Comparison of ENCODE assay signal across 35 mouse cellular contexts in the genomic region with DNA sequence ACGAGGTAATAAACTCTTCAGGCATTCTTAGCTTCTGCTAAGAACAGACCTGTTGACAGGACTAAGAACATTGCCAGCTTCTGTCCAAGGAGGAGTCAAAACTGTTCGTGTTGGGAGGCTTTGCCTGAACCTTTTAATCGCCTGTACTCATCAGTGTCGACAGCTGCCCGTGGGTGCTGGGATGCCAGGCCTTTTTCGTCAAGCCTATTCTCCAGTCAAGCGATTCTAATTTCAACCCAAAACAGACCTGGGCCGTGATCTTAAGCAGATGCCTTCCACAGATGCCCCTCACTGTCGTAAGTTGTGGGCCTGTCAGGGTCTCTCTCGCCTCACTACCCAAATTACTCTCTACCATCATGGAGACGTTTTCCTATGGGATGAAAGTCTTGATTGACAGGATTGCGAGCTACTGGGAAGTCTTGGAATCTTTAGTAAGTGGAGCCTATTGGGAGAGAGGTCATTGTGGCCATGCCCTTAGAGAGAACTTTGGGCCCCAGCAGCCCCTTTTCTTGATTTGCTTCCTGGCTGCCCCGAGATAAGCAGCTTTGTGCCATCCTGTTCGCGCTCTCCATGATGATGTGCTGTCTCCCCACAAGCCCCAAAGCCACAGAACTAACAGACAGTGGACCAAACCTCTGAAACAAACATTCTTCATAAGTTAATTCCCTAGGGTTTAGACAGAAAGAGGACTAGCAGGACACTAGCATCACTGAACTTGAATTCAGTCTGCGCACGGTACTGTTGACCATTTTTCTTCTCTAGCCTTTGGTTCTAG. TPM values are rescaled to one million over a fixed set of nuclear protein-coding genes. Genes with fewer than 3 reads are reported as not detected.
DNase-seq lines count a peak whose midpoint lies in the region; ATAC-seq and TF ChIP-seq lines count a peak whose summit lies in the region.
"Had no signal": no experiment of that assay in that cellular context is flagged by ENCODE, and none has a peak within 500 bp of the region (broad histone marks: within the 10 kb centered on the region; RNA-seq: fewer than 3 reads in every experiment).

No protein-coding gene starts in this region.

- no peaks in the 10 kb centered on the region for H3K27me3 ChIP-seq in heart, embryonic 13.5 days (replicated peaks)
- H3K27me3 ChIP-seq in thymus, adult 2 months (ENCODE audit: control insufficient read depth, insufficient read depth, low read length), result no peaks in the 10 kb centered on the region
- H3K27me3 ChIP-seq: CH12.LX; embryonic facial prominence, embryonic 12.5 days; embryonic facial prominence, embryonic 15.5 days; hindbrain, embryonic 12.5 days; hindbrain, embryonic 15.5 days had no signal

- peak; percentile 5 for DNase-seq in embryo, embryonic 10 days (ENCODE audit: low spot score)
- no peak for DNase-seq in embryo, embryonic 11 days
- DNase-seq in heart, postnatal 14 days, result no peak
- DNase-seq in 416B (ENCODE audit: low read depth), result peak; percentile 13
- no peak for DNase-seq in thymus, adult 2 months
- DNase-seq: adrenal gland, adult 2 months; adrenal gland, postnatal 14 days; B cell, adult 2 months; cerebellum, adult 11-12 months; cerebellum, adult 8-10 months; cerebellum, postnatal 10 days; cerebellum, postnatal 36 days; forebrain, postnatal 0 days; gastrocnemius, adult 2 months; gastrocnemius, postnatal 14 days; heart, adult 2 months had no signal

- WGBS in heart, embryonic 13.5 days, result 50% methylated on average over 17 of the region's 17 CpGs
- 96% methylated on average over 17 of the region's 17 CpGs for WGBS in thymus, adult 2 months

- H3K4me2 ChIP-seq in heart, embryonic 13.5 days, result peak overlapping the region; percentile 8; the same call in 1 of the 2 replicates
- H3K4me2 ChIP-seq: embryonic facial prominence, embryonic 12.5 days; embryonic facial prominence, embryonic 15.5 days; heart, embryonic 11.5 days; hindbrain, embryonic 12.5 days; hindbrain, embryonic 15.5 days had no signal

- TF ChIP-seq POLR2A in thymus, adult 2 months (IDR thresholded peaks at IDR 0.05; ENCODE audit: control insufficient read depth, extremely low read depth, insufficient read depth, low read length, poor library complexity), result no peak

- H3K36me3 ChIP-seq in heart, embryonic 13.5 days, result no peaks in the 10 kb centered on the region
- H3K36me3 ChIP-seq in thymus, adult 2 months (ENCODE audit: control insufficient read depth, insufficient read depth, low read length), result no peaks in the 10 kb centered on the region
- H3K36me3 ChIP-seq: embryonic facial prominence, embryonic 12.5 days; embryonic facial prominence, embryonic 15.5 days; G1E; hindbrain, embryonic 12.5 days; hindbrain, embryonic 15.5 days had no signal

- H3K27ac ChIP-seq in heart, embryonic 13.5 days (replicated peaks), result no peak overlapping the region
- H3K27ac ChIP-seq in thymus, adult 2 months (ENCODE audit: control insufficient read depth, insufficient read depth, low read length), result no peak overlapping the region
- H3K27ac ChIP-seq: embryonic facial prominence, embryonic 12.5 days; embryonic facial prominence, embryonic 15.5 days; gastrocnemius, adult 2 months; heart, adult 2 months; hindbrain, embryonic 12.5 days; hindbrain, embryonic 15.5 days had no signal

- no peak overlapping the region for H3K9ac ChIP-seq in heart, embryonic 13.5 days
- H3K9ac ChIP-seq: embryonic facial prominence, embryonic 12.5 days; embryonic facial prominence, embryonic 15.5 days; forebrain, postnatal 0 days; hindbrain, embryonic 12.5 days; hindbrain, embryonic 15.5 days had no signal

- no peaks in the 10 kb centered on the region for H3K9me3 ChIP-seq in heart, embryonic 13.5 days
- H3K9me3 ChIP-seq: embryonic facial prominence, embryonic 12.5 days; embryonic facial prominence, embryonic 15.5 days; G1E; hindbrain, embryonic 12.5 days; hindbrain, embryonic 15.5 days had no signal

- intact Hi-C loops in heart, postnatal 14 days (cut with DNase I), result no loop called here

- no peak overlapping the region for H3K4me3 ChIP-seq in heart, embryonic 13.5 days
- no peak overlapping the region for H3K4me3 ChIP-seq in thymus, adult 2 months (ENCODE audit: control insufficient read depth, insufficient read depth, low read length)
- H3K4me3 ChIP-seq: embryonic facial prominence, embryonic 12.5 days; embryonic facial prominence, embryonic 15.5 days; gastrocnemius, adult 2 months; heart, adult 2 months; hindbrain, embryonic 12.5 days; hindbrain, embryonic 15.5 days had no signal

- TF ChIP-seq CTCF in thymus, adult 2 months (IDR thresholded peaks at IDR 0.05; ENCODE audit: borderline replicate concordance, control insufficient read depth, extremely low read depth, insufficient read depth, low read length, poor library complexity), result no peak

- no peak for ATAC-seq in heart, embryonic 13.5 days (ENCODE audit: extremely low read depth, insufficient number of reproducible peaks, low FRiP score, low TSS enrichment)
- ATAC-seq: forebrain, embryonic 14.5 days; forebrain, postnatal 0 days; intestine, postnatal 0 days had no signal

- H3K4me1 ChIP-seq in heart, embryonic 13.5 days, result 0 out of 2 replicates have a peak, but pooled peaks cover 7% of the 10 kb centered on the region
- H3K4me1 ChIP-seq in thymus, adult 2 months (replicated peaks; ENCODE audit: control insufficient read depth, insufficient read depth, low read length), result no peaks in the 10 kb centered on the region
- H3K4me1 ChIP-seq: embryonic facial prominence, embryonic 12.5 days; embryonic facial prominence, embryonic 15.5 days; hindbrain, embryonic 12.5 days; hindbrain, embryonic 15.5 days had no signal

RNA-seq across cellular contexts. Expression of gene Gm17359, which starts 6.7 kb away (rescaled TPM):
- not detected in 2 replicates for polyA plus RNA-seq in heart, embryonic 13.5 days (2015; fragmentation: Nextera tagmentation; extraction: Ambion mirVana)
- not detected for total RNA-seq in heart, postnatal 14 days (2021)
- polyA plus RNA-seq in thymus, adult 2 months (2012; rRNA removed), result 0.11 TPM in 1 of 2 replicates, not detected in the other
- total RNA-seq: adrenal gland, adult 2 months; adrenal gland, postnatal 14 days; adrenal gland, postnatal 4 days; CH12.LX; forebrain, postnatal 0 days; G1E; gastrocnemius, adult 2 months; gastrocnemius, postnatal 14 days; gastrocnemius, postnatal 4 days; heart, adult 2 months; heart, postnatal 25 days; hematopoietic stem cell, adult 5-6 weeks had no signal
- polyA plus RNA-seq: adrenal gland, adult 2 months; cortical plate, adult 2 months; embryonic facial prominence, embryonic 12.5 days; embryonic facial prominence, embryonic 15.5 days; forebrain, embryonic 11.5 days; forebrain, postnatal 0 days; frontal cortex, adult 2 months; G1E; heart, embryonic 11.5 days; heart, embryonic 16.5 days; hindbrain, embryonic 15.5 days; intestine, embryonic 14.5 days; intestine, postnatal 0 days had no signal

RNA-seq across cellular contexts. Expression of gene Rapgef2, which starts 56.8 kb away (rescaled TPM):
- polyA plus RNA-seq in heart, embryonic 13.5 days (2015; fragmentation: Nextera tagmentation; extraction: Ambion mirVana), result 4.1 and 4.6 TPM in 2 replicates
- total RNA-seq in heart, postnatal 14 days (2021), result 10 to 100 TPM; 34.9 to 35.6 TPM
- polyA plus RNA-seq in thymus, adult 2 months (2012; rRNA removed), result 8.7 and 9.7 TPM in 2 replicates

Comparison
In these comparisons a context has a peak if more than half of its experiments do, and no peak if none do; other contexts are left out.
1. DNase-seq: peak in embryo, embryonic 10 days (single experiment) and 416B (single experiment); none in embryo, embryonic 11 days (single experiment), heart, postnatal 14 days (0 of 2) and thymus, adult 2 months (single experiment).